Mouse (Mus musculus): ENCODE results near the gene Grid1.

- TF ChIP-seq USF1 (IDR thresholded peaks at IDR 0.05; ENCODE audit: low read depth) (no peak), POLR2A (IDR thresholded peaks at IDR 0.05; ENCODE audit: insufficient read length, low read depth) (no peak), POLR2AphosphoS2 (IDR thresholded peaks at IDR 0.05; ENCODE audit: insufficient read length, low read depth) (no peak), E2F4 (IDR thresholded peaks at IDR 0.05; ENCODE audit: insufficient read depth) (no peak), MAX (IDR thresholded peaks at IDR 0.05; ENCODE audit: low read depth) (no peak), TCF3 (IDR thresholded peaks at IDR 0.05; ENCODE audit: insufficient read length, low read depth) (no peak), MYOG (IDR thresholded peaks at IDR 0.05; ENCODE audit: control insufficient read depth in 1 of 3, insufficient read depth in 1 of 3, insufficient read length in 2 of 3, low read depth in 2 of 3) (no peak)
These were observed 234.2 kb downstream of the Grid1 start for GRCm38 (mm10) chr14:35054139-35054538.

Data from myocyte (in vitro differentiated cells).